Mouse (Mus musculus) neural tube, embryonic 13.5 days (tissue): ENCODE results near the gene Tax1bp1. TPM values are rescaled to one million over a fixed set of nuclear protein-coding genes. Genes with fewer than 3 reads are reported as not detected.

Source experiments
- polyA plus RNA-seq: library from polyadenylated mRNA; unstranded; fragments of >200 nt; fragmentation: Nextera tagmentation; extraction: Ambion mirVana; gene quantifications from 2 replicates; pipeline ENCODE4 v1.2.1, GENCODE M21; 2015

The Tax1bp1 gene
- polyA plus RNA-seq, 1 experiment from 2014 or later = 156 TPM

Other genes starting within 250 kb of the Tax1bp1 start
- 62.7 and 63.4 TPM in 2 replicates for gene Hibadh, start 73.3 kb upstream of the Tax1bp1 start, polyA plus RNA-seq